Mouse (Mus musculus) intestine, postnatal 0 days (tissue): ENCODE results near the gene Ccnl2. TPM values are rescaled to one million over a fixed set of nuclear protein-coding genes. Genes with fewer than 3 reads are reported as not detected.
"Not testable (repeated sequence)": the region's sequence is repeated elsewhere in the genome, so short reads cannot be mapped to it uniquely, and the experiment has no call there.

Experiments
- ATAC-seq: fragments of 200-750 bp; cut with Nextera tagmentation; 2 replicates; pipeline ENCODE4 v1.8.0; 2017; ENCODE audit warnings: mild to moderate bottlenecking, moderate TSS enrichment, moderate library complexity
- H3K27ac ChIP-seq: fragments of 300-500 bp; sonication (generic); 2 replicates; pipeline ENCODE4 v1.5.1; 2014; ENCODE audit warnings: mild to moderate bottlenecking, low read depth, low read length, moderate library complexity
- H3K27me3 ChIP-seq: fragments of 300-500 bp; sonication (generic); replicated peaks from 2 replicates; pipeline ENCODE4 v1.6.1; 2014; ENCODE audit warnings: low read length, mixed read lengths; ENCODE audit not compliant: control insufficient read depth, insufficient read depth
- H3K36me3 ChIP-seq: fragments of 300-500 bp; sonication (generic); 2 replicates; pipeline ENCODE4 v1.6.1; 2014; ENCODE audit warnings: mild to moderate bottlenecking, moderate library complexity; ENCODE audit not compliant: control insufficient read depth, insufficient read depth
- H3K4me1 ChIP-seq: fragments of 300-500 bp; sonication (generic); replicated peaks from 2 replicates; pipeline ENCODE4 v1.6.1; 2014; ENCODE audit warnings: antibody characterized with exemption, low read length, mixed read lengths; ENCODE audit not compliant: control insufficient read depth, insufficient read depth
- H3K4me2 ChIP-seq: fragments of 300-500 bp; sonication (generic); replicated peaks from 2 replicates; pipeline ENCODE4 v1.6.1; 2014; ENCODE audit warnings: low read depth, mild to moderate bottlenecking, moderate library complexity
- H3K4me3 ChIP-seq: fragments of 300-500 bp; sonication (generic); 2 replicates; pipeline ENCODE4 v1.5.1; 2014; ENCODE audit warnings: low read depth, low read length
- H3K9ac ChIP-seq: fragments of 300-500 bp; sonication (generic); 2 replicates; pipeline ENCODE4 v1.6.1; 2014; ENCODE audit warnings: mild to moderate bottlenecking, low read depth, low read length
- H3K9me3 ChIP-seq: fragments of 300-500 bp; sonication (generic); 2 replicates; pipeline ENCODE4 v1.6.1; 2016; ENCODE audit warnings: mixed run types; ENCODE audit not compliant: control insufficient read depth
- CTCF ChIP-seq: sonication (generic); IDR thresholded peaks from 2 replicates; pipeline ENCODE4 v1.5.1; 2016; ENCODE audit warnings: low read depth, mild to moderate bottlenecking, control low read depth, antibody characterized with exemption, moderate library complexity
- WGBS: fragments of 180-500 bp; shearing (Covaris S2); extraction: QIAGEN DNeasy Blood & Tissue Kit; methylation state at CpG from one replicate; pipeline ENCODE4 v1.1.7; 2014; 5-methylcytosine and 5-hydroxymethylcytosine counted together
- polyA plus RNA-seq: library from polyadenylated mRNA; unstranded; fragments of >200 nt; fragmentation: Nextera tagmentation; extraction: Ambion mirVana; gene quantifications from 2 replicates; pipeline ENCODE4 v1.2.1, GENCODE M21; 2015

Ccnl2 gene
- polyA plus RNA-seq, 1 experiment from 2014 or later = 54.7 TPM

- Histone ChIP-seq H3K27ac (peak within 1 kb of the TSS; percentile 98; the same call in 1 of the 2 replicates), H3K27me3 (no peaks in the 10 kb centered on the region), H3K9me3 (no peaks in the 10 kb centered on the region), H3K9ac (0 out of 2 replicates have a peak within 1 kb of the TSS, but pooled peaks have one; percentile 74), H3K4me3 (peak within 1 kb of the TSS; percentile 70; the same call in 1 of the 2 replicates), H3K4me2 (peak within 1 kb of the TSS; percentile 90), H3K36me3 (no peaks in the 10 kb centered on the region), H3K4me1 (peaks cover 6% of the 10 kb centered on the region)
- peak; percentile 64 for TF ChIP-seq CTCF
- WGBS = 49% methylated on average over 5 of the region's 5 CpGs
- no peak for ATAC-seq
Observed at GRCm38 (mm10) chr4:155785819-155786218, 26.5 kb upstream of the Ccnl2 start, which contains the start of gene Tmem88b. TSS of gene Tmem88b (minus strand) at chr4:155785874.

GRCm38 (mm10) chr4:155788300-155788699 lies 24.0 kb upstream of the Ccnl2 start:
- ATAC-seq = no peak
- H3K27me3 ChIP-seq = no peaks in the 10 kb centered on the region
- H3K36me3 ChIP-seq = no peaks in the 10 kb centered on the region
- H3K4me1 ChIP-seq = peaks cover 6% of the 10 kb centered on the region
- no peak overlapping the region for H3K27ac ChIP-seq
- H3K4me3 ChIP-seq = no peak overlapping the region
- no peaks in the 10 kb centered on the region for H3K9me3 ChIP-seq
- 61% methylated on average over 3 of the region's 3 CpGs for WGBS
- no peak for TF ChIP-seq CTCF
- no peak overlapping the region for H3K4me2 ChIP-seq
- no peak overlapping the region for H3K9ac ChIP-seq

- not testable (repeated sequence) for H3K9ac ChIP-seq, H3K4me3 ChIP-seq, H3K27me3 ChIP-seq, H3K4me2 ChIP-seq, H3K36me3 ChIP-seq, ATAC-seq, H3K27ac ChIP-seq, H3K4me1 ChIP-seq, H3K9me3 ChIP-seq
- WGBS = 79% methylated on average over 4 of the region's 4 CpGs
Observed at GRCm38 (mm10) chr4:155788833-155789232, 23.5 kb upstream of the Ccnl2 start.

GRCm38 (mm10) chr4:155790021-155790489 lies 22.2 kb upstream of the Ccnl2 start, which contains the start of gene Ankrd65:
TSS of gene Ankrd65 (plus strand) at chr4:155790439.
- 87% methylated on average over 3 of the region's 3 CpGs for WGBS
- Histone ChIP-seq H3K4me3 (no peak within 1 kb of the TSS), H3K9ac (no peak within 1 kb of the TSS), H3K4me1 (peaks cover 3% of the 10 kb centered on the region), H3K27ac (no peak within 1 kb of the TSS), H3K9me3 (no peaks in the 10 kb centered on the region), H3K36me3 (no peaks in the 10 kb centered on the region), H3K27me3 (no peaks in the 10 kb centered on the region), H3K4me2 (no peak within 1 kb of the TSS)
- no peak for ATAC-seq
- no peak for TF ChIP-seq CTCF

GRCm38 (mm10) chr4:155790650-155791161 lies 21.6 kb upstream of the Ccnl2 start:
- H3K27me3 ChIP-seq = no peaks in the 10 kb centered on the region
- H3K27ac ChIP-seq = no peak overlapping the region
- TF ChIP-seq CTCF = no peak
- no peaks in the 10 kb centered on the region for H3K9me3 ChIP-seq
- H3K4me2 ChIP-seq = no peak overlapping the region
- peak; percentile 40; the same call in 1 of the 2 replicates for ATAC-seq
- no peaks in the 10 kb centered on the region for H3K4me1 ChIP-seq
- no peaks in the 10 kb centered on the region for H3K36me3 ChIP-seq
- 46% methylated on average over 3 of the region's 3 CpGs for WGBS
- H3K4me3 ChIP-seq = no peak overlapping the region
- H3K9ac ChIP-seq = no peak overlapping the region

GRCm38 (mm10) chr4:155791240-155791933 lies 20.9 kb upstream of the Ccnl2 start:
- no peak for TF ChIP-seq CTCF
- Histone ChIP-seq H3K4me1 (no peaks in the 10 kb centered on the region), H3K4me3 (no peak overlapping the region), H3K36me3 (no peaks in the 10 kb centered on the region), H3K9me3 (no peaks in the 10 kb centered on the region), H3K27ac (no peak overlapping the region), H3K9ac (no peak overlapping the region), H3K27me3 (no peaks in the 10 kb centered on the region), H3K4me2 (no peak overlapping the region)
- no peak for ATAC-seq
- WGBS = 74% methylated on average over 24 of the region's 24 CpGs
